Mouse (Mus musculus) heart, adult 2 months (tissue): ENCODE data around the gene Phf24. TPM values are rescaled to one million over a fixed set of nuclear protein-coding genes. Genes with fewer than 3 reads are reported as not detected.

Experiments
- DNase-seq, 2 experiments: peaks; one replicate each; pipeline ENCODE4 v3.0.0; 2021
- H3K27ac ChIP-seq: fragments of 200-600 bp; 2 replicates; pipeline ENCODE4 v1.8.1; 2022
- H3K27me3 ChIP-seq: fragments of 200-500 bp; 2 replicates; pipeline ENCODE4 v1.6.1; 2012; ENCODE audit warnings: mild to moderate bottlenecking, low read length, inconsistent platforms, mixed read lengths; ENCODE audit not compliant: control insufficient read depth, insufficient read depth
- H3K36me3 ChIP-seq: fragments of 200-500 bp; 2 replicates; pipeline ENCODE4 v1.6.1; 2012; ENCODE audit warnings: low read length, inconsistent platforms; ENCODE audit not compliant: control insufficient read depth, insufficient read depth
- H3K4me1 ChIP-seq: fragments of 200-500 bp; 2 replicates; pipeline ENCODE4 v1.6.1; 2011; ENCODE audit warnings: low read length; ENCODE audit not compliant: control insufficient read depth, insufficient read depth
- H3K4me3 ChIP-seq: fragments of 200-600 bp; 2 replicates; pipeline ENCODE4 v1.8.1; 2022
- H3K79me2 ChIP-seq: fragments of 200-500 bp; replicated peaks from 2 replicates; pipeline ENCODE4 v1.6.1; 2012; ENCODE audit warnings: mild to moderate bottlenecking, inconsistent platforms, low read length, moderate library complexity, mixed read lengths; ENCODE audit not compliant: control insufficient read depth, insufficient read depth
- H3K9ac ChIP-seq: fragments of 200-500 bp; 2 replicates; pipeline ENCODE4 v1.6.1; 2012; ENCODE audit warnings: low read depth, mild to moderate bottlenecking, control low read depth, inconsistent platforms, low read length, mixed read lengths
- CTCF ChIP-seq: fragments of 200-600 bp; IDR thresholded peaks from 2 replicates; pipeline ENCODE4 v1.8.1; 2022; ENCODE audit warnings: antibody characterized with exemption, mild to moderate bottlenecking, moderate library complexity
- EP300 ChIP-seq: fragments of 200-500 bp; IDR thresholded peaks from 2 replicates; pipeline ENCODE4 v1.6.1; 2011; ENCODE audit warnings: low read depth, low read length, control low read depth; ENCODE audit not compliant: insufficient read depth
- POLR2A ChIP-seq: fragments of 200-500 bp; IDR thresholded peaks from 2 replicates; pipeline ENCODE4 v1.6.1; 2011; ENCODE audit warnings: mild to moderate bottlenecking, low read depth, low read length, control low read depth; ENCODE audit not compliant: insufficient read depth
- WGBS: fragments of 180-500 bp; shearing (Covaris S2); methylation state at CpG from one replicate; pipeline ENCODE4 v1.1.7; 2018; 5-methylcytosine and 5-hydroxymethylcytosine counted together
- intact Hi-C: fragments of 180-260 bp; cut with DNase I; formaldehyde crosslinking; loops from one replicate; pipeline ENCODE4 v1.15.1; 2025
- polyA plus RNA-seq: library from polyadenylated mRNA; depleted of rRNA; stranded (reverse); fragments of >200 nt; gene quantifications from 2 replicates; pipeline ENCODE4 v1.2.3, GENCODE M21; 2012
- total RNA-seq, 2 experiments: library from RNA; stranded (reverse); gene quantifications; 2 replicates each; pipeline ENCODE4 v1.2.3; 2021

Phf24 gene
- total and polyA plus RNA-seq, 3 experiments: 4.8 to 5.8 (median 5.0) TPM

DNA sequence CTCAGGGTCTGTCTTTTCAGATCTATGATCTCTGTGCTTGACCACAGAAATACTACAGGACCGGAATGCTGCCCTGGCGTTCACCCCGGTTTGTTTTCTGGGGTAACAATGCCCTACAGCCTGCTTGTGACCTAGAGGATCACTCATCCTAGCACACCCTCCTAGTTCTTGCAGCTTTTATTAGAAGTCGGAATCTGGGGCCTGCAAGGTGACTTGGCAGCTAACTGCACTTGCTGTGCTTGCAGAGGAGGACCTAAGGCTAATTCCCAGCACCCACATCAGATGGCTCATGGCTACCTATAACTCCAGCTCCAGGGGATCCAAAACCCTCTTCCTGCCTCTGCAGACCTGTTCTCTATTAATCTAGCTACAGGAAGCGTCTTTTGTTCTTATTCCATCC is 13.7 kb upstream of the Phf24 start:
- DNase-seq: no peak
- TF ChIP-seq POLR2A (no peak), EP300 (no peak), CTCF (no peak)
- intact Hi-C loops: no loop called here

GRCm38 (mm10) chr4:42903942-42904341 is 12.5 kb upstream of the Phf24 start:
- Histone ChIP-seq H3K9ac (no peak overlapping the region), H3K79me2 (no peaks in the 10 kb centered on the region), H3K4me3 (no peak overlapping the region), H3K27me3 (no peaks in the 10 kb centered on the region), H3K36me3 (no peaks in the 10 kb centered on the region), H3K4me1 (no peaks in the 10 kb centered on the region), H3K27ac (no peak overlapping the region)
- DNase-seq: no peak
- TF ChIP-seq POLR2A: no peak
- no peak for TF ChIP-seq EP300
- TF ChIP-seq CTCF: no peak
- WGBS: 80% methylated on average over 1 of the region's 1 CpGs
- intact Hi-C loops: no loop called here

More for the DNA sequence above, 13.7 kb upstream of the Phf24 start:
- H3K27ac ChIP-seq: no peak overlapping the region
- no peaks in the 10 kb centered on the region for H3K4me1 ChIP-seq
- H3K4me3 ChIP-seq: no peak overlapping the region
- WGBS: 77% methylated on average over 5 of the region's 5 CpGs
- no peak overlapping the region for H3K9ac ChIP-seq
- H3K36me3 ChIP-seq: no peaks in the 10 kb centered on the region
- no peaks in the 10 kb centered on the region for H3K79me2 ChIP-seq
- H3K27me3 ChIP-seq: no peaks in the 10 kb centered on the region

- intact Hi-C loops: no loop called here
- no peak for TF ChIP-seq CTCF
- TF ChIP-seq EP300: no peak
- no peak for TF ChIP-seq POLR2A
- Histone ChIP-seq H3K36me3 (no peaks in the 10 kb centered on the region), H3K4me3 (no peak overlapping the region), H3K27me3 (no peaks in the 10 kb centered on the region), H3K4me1 (no peaks in the 10 kb centered on the region), H3K9ac (no peak overlapping the region), H3K79me2 (no peaks in the 10 kb centered on the region), H3K27ac (no peak overlapping the region)
- 85% methylated on average over 3 of the region's 3 CpGs for WGBS
- no peak for DNase-seq
Measured at GRCm38 (mm10) chr4:42904523-42904922, 11.9 kb upstream of the Phf24 start.

DNA sequence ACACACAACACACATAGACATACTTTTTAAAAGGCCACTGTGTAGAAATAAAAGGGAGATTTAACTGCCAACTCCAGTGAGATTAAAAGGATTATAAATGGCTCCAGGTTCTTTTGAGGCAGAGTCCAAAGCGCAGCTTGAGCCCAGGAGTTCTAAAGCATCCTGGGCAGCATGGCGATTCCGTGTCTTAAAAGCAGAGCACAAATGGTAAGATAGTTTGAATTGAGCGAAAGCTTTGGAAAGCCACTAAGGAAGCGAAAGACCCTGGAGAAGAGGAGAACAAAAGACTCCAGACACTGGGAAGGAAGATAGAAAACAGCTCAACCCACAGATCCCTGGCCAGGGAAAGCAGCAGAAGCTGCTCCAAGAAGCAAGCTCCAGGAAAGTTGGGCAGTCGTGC is 11.5 kb upstream of the Phf24 start:
- intact Hi-C loops: no loop called here
- 85% methylated on average over 6 of the region's 6 CpGs for WGBS

DNA sequence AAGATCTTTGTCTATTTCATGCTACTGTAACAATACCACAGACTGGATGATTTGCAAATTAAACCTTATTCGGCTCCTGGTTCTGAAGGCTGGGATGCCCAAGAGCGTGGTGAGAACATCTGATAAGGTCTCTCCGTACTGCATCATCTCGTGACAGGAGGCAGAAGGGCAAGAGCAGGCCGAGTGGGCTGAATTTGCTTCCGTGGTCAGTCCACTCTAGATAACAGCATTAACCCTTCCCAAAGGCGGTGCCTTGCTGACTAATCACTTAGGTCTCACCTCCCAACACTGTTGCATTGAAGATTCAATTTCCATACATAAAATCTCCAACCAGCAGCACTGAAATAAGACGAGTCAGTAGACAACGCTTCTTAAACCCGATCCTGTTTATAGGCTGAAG is 3.1 kb upstream of the Phf24 start:
- Histone ChIP-seq H3K79me2 (no peaks in the 10 kb centered on the region), H3K9ac (no peak overlapping the region), H3K36me3 (no peaks in the 10 kb centered on the region), H3K27ac (no peak overlapping the region), H3K4me1 (no peaks in the 10 kb centered on the region), H3K4me3 (no peak overlapping the region), H3K27me3 (peaks cover 5% of the 10 kb centered on the region; the same call in 1 of the 2 replicates)
- intact Hi-C loops: no loop called here
- no peak for DNase-seq
- 42% methylated on average over 10 of the region's 10 CpGs for WGBS
- no peak for TF ChIP-seq EP300
- TF ChIP-seq CTCF: no peak
- no peak for TF ChIP-seq POLR2A

More for the DNA sequence above, 11.5 kb upstream of the Phf24 start:
- Histone ChIP-seq H3K4me3 (no peak overlapping the region), H3K27ac (no peak overlapping the region), H3K9ac (no peak overlapping the region), H3K4me1 (no peaks in the 10 kb centered on the region), H3K36me3 (no peaks in the 10 kb centered on the region), H3K79me2 (no peaks in the 10 kb centered on the region), H3K27me3 (no peaks in the 10 kb centered on the region)
- TF ChIP-seq EP300 (no peak), CTCF (no peak)
- no peak for DNase-seq

DNA sequence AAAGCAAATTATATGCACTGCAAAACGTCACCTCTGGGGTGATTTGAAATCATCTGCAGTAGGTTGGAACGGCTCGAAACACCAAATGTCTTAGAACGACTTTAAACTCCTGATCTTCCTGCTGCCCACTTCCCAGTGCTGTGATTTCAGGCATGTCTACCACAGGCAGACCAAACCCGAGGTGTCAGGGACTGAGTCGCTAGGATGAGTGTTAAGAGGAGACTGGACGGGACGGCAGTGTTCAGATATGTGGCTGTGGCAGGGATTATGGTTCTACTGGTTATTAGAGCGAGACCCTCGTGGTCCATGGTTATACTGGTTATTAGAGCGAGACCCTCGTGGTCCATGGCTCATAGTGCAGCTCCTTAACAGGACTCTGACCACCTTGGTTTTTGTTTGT is 1.1 kb upstream of the Phf24 start:
- Histone ChIP-seq H3K27me3 (peaks cover 5% of the 10 kb centered on the region; the same call in 1 of the 2 replicates), H3K36me3 (no peaks in the 10 kb centered on the region), H3K79me2 (no peaks in the 10 kb centered on the region), H3K4me3 (no peak overlapping the region), H3K9ac (no peak overlapping the region), H3K27ac (no peak overlapping the region), H3K4me1 (no peaks in the 10 kb centered on the region)
- WGBS: 84% methylated on average over 12 of the region's 12 CpGs
- no peak for DNase-seq
- intact Hi-C loops: loop anchor here (5.0 kb wide), 1 partner anchor 38 kb away; no protein-coding TSS in a partner anchor
- TF ChIP-seq CTCF: no peak
- no peak for TF ChIP-seq POLR2A
- no peak for TF ChIP-seq EP300
